ENCODE assay signal across 9 mouse cellular contexts in the genomic region with DNA sequence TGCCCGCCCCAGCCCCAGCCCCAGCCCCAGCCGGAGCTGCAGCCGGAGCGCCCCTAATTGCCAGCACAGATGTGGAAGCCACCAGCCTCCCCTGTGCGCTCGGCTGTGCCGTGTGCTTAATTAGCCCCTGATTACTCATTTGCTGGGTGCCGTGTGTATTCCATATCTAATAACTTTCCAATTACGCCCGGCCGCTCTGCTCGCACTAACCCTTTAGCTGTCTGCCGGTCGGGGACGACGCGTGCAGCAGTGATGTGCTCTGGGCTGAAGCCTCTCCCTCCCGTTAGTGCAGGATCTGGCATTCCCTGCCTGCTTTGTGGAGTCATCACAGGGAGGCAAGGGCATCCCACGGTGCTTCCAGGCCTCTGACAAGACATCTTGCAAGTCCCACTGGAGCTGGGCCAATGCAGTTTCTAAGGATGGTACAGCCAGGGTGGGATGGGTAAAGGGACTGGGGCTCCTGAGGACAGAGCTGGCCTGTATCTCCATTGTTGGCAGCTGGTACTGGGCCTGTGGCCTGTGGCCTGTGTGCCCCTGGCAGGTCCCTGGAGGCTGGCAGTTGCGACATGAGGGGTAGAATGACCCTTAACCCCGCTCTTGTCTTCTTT.
DNase-seq lines count a peak whose midpoint lies in the region; ATAC-seq lines count a peak whose summit lies in the region.
"Had no signal": no experiment of that assay in that cellular context is flagged by ENCODE, and none has a peak within 500 bp of the region (broad histone marks: within the 10 kb centered on the region; RNA-seq: fewer than 3 reads in every experiment).

No protein-coding gene starts in this region.

- H3K9me3 ChIP-seq in forebrain, embryonic 14.5 days (replicated peaks; ENCODE audit: control insufficient read depth, low read length) = no peaks in the 10 kb centered on the region
- no peaks in the 10 kb centered on the region for H3K9me3 ChIP-seq in limb, embryonic 13.5 days

- H3K4me2 ChIP-seq in forebrain, embryonic 14.5 days (ENCODE audit: low read length) = peak overlapping the region; percentile 23
- H3K4me2 ChIP-seq in limb, embryonic 13.5 days (replicated peaks) = peak overlapping the region; percentile 25; the same call in 1 of the 2 replicates

- peak; percentile 80 for ATAC-seq in forebrain, embryonic 14.5 days
- no peak for ATAC-seq in limb, embryonic 13.5 days (ENCODE audit: low FRiP score, low read depth)

- H3K27ac ChIP-seq in forebrain, embryonic 14.5 days (ENCODE audit: low read depth, low read length) = peak overlapping the region; percentile 70
- no peak overlapping the region for H3K27ac ChIP-seq in limb, embryonic 13.5 days

- no peak overlapping the region for H3K4me3 ChIP-seq in forebrain, embryonic 14.5 days (ENCODE audit: low read depth, low read length)
- H3K4me3 ChIP-seq in limb, embryonic 13.5 days = no peak overlapping the region

- H3K4me1 ChIP-seq in forebrain, embryonic 14.5 days (ENCODE audit: control insufficient read depth, insufficient read depth, low read length) = peaks cover 47% of the 10 kb centered on the region
- H3K4me1 ChIP-seq in limb, embryonic 13.5 days = peaks cover 69% of the 10 kb centered on the region

- 18% methylated on average over 21 of the region's 21 CpGs for WGBS in forebrain, embryonic 14.5 days
- WGBS in limb, embryonic 13.5 days = 30% methylated on average over 21 of the region's 21 CpGs

- peak; percentile 50 for DNase-seq in right cerebral cortex, postnatal 4 days
- DNase-seq in right cerebral cortex, adult 2 months (ENCODE audit: low spot score in 2 of 2) = no peak
- DNase-seq in forebrain, embryonic 14.5 days (ENCODE audit: low spot score) = peak; percentile 84
- DNase-seq in embryo, embryonic 11 days = no peak
- DNase-seq in gastrocnemius, postnatal 4 days (ENCODE audit: low spot score in 2 of 2) = no peak
- no peak for DNase-seq in cerebellum, postnatal 36 days
- DNase-seq: spleen, adult 18-20 months had no signal

- peak overlapping the region; percentile 21; the same call in 1 of the 2 replicates for H3K9ac ChIP-seq in forebrain, embryonic 14.5 days (ENCODE audit: low read length)
- no peak overlapping the region for H3K9ac ChIP-seq in limb, embryonic 13.5 days

- no peaks in the 10 kb centered on the region for H3K36me3 ChIP-seq in forebrain, embryonic 14.5 days (ENCODE audit: control insufficient read depth, insufficient read depth, low read length)
- H3K36me3 ChIP-seq in limb, embryonic 13.5 days = no peaks in the 10 kb centered on the region
- H3K36me3 ChIP-seq: G1E had no signal

- no peaks in the 10 kb centered on the region for H3K27me3 ChIP-seq in forebrain, embryonic 14.5 days (replicated peaks; ENCODE audit: control insufficient read depth, insufficient read depth, low read length)
- H3K27me3 ChIP-seq in limb, embryonic 13.5 days = no peaks in the 10 kb centered on the region

Comparison
In these comparisons a context has a peak if more than half of its experiments do, and no peak if none do; other contexts are left out.
1. DNase-seq: peak in right cerebral cortex, postnatal 4 days (single experiment) and forebrain, embryonic 14.5 days (single experiment); none in right cerebral cortex, adult 2 months (0 of 2), embryo, embryonic 11 days (single experiment), gastrocnemius, postnatal 4 days (0 of 2) and cerebellum, postnatal 36 days (0 of 2).